In genomic region chr3:51652292-51652691, GRCm38 (mm10) we compare ENCODE assay signal across 8 mouse cellular contexts. TPM values are rescaled to one million over a fixed set of nuclear protein-coding genes. Genes with fewer than 3 reads are reported as not detected.
DNase-seq lines count a peak whose midpoint lies in the region; ATAC-seq and TF ChIP-seq lines count a peak whose summit lies in the region.

No protein-coding gene starts in this region.

- H3K27me3 ChIP-seq in lung, embryonic 16.5 days (ENCODE audit: control insufficient read depth, insufficient read depth, low read depth, low read length): no peaks in the 10 kb centered on the region
- H3K27me3 ChIP-seq in thymus, adult 2 months (ENCODE audit: control insufficient read depth, insufficient read depth, low read length): no peaks in the 10 kb centered on the region

- TF ChIP-seq CTCF in thymus, adult 2 months (IDR thresholded peaks at IDR 0.05; ENCODE audit: borderline replicate concordance, control insufficient read depth, extremely low read depth, insufficient read depth, low read length, poor library complexity): no peak

- peak overlapping the region; percentile 10 for H3K4me3 ChIP-seq in lung, embryonic 16.5 days (ENCODE audit: low read length)
- H3K4me3 ChIP-seq in thymus, adult 2 months (ENCODE audit: control insufficient read depth, insufficient read depth, low read length): peak overlapping the region; percentile 20; the same call in 1 of the 2 replicates

- no peaks in the 10 kb centered on the region for H3K9me3 ChIP-seq in lung, embryonic 16.5 days (ENCODE audit: control insufficient read depth, low read length)

- peaks cover 7% of the 10 kb centered on the region for H3K4me1 ChIP-seq in lung, embryonic 16.5 days (replicated peaks; ENCODE audit: control insufficient read depth, insufficient read depth, low read length)
- H3K4me1 ChIP-seq in thymus, adult 2 months (replicated peaks; ENCODE audit: control insufficient read depth, insufficient read depth, low read length): peaks cover 38% of the 10 kb centered on the region

- peak; percentile 88 for DNase-seq in MN1 (ENCODE audit: low spot score)
- DNase-seq in cerebellum, adult 8-10 months: peak; percentile 91
- peak; percentile 91 for DNase-seq in forelimb bud, embryonic 11.5 days (ENCODE audit: low read depth, low spot score)
- DNase-seq in layer of hippocampus, adult 9-10 months (ENCODE audit: low spot score): peak; percentile 71
- DNase-seq in ovary, adult 18-20 months (ENCODE audit: low spot score): peak; percentile 41
- DNase-seq in thymus, adult 2 months: peak; percentile 87

- peak overlapping the region; percentile 57 for H3K27ac ChIP-seq in lung, embryonic 16.5 days (ENCODE audit: low read length)
- peak overlapping the region; percentile 87 for H3K27ac ChIP-seq in thymus, adult 2 months (ENCODE audit: control insufficient read depth, insufficient read depth, low read length)

- ATAC-seq in hematopoietic stem cell, adult 5-6 weeks (replicated peaks in 1 of 2; ENCODE audit: insufficient read depth in 1 of 2, low FRiP score in 2 of 2, low TSS enrichment in 1 of 2, low read depth in 1 of 2, poor library complexity in 2 of 2, severe bottlenecking in 2 of 2): peak; percentile 63 to 66
- peak; percentile 78 for ATAC-seq in lung, embryonic 16.5 days (ENCODE audit: low read depth)

- WGBS in lung, embryonic 16.5 days: 3% methylated on average over 9 of the region's 9 CpGs
- WGBS in thymus, adult 2 months: under 1% methylated on average over 9 of the region's 9 CpGs

- H3K4me2 ChIP-seq in lung, embryonic 16.5 days (ENCODE audit: low read depth, low read length): peak overlapping the region; percentile 50

- no peak overlapping the region for H3K9ac ChIP-seq in lung, embryonic 16.5 days (ENCODE audit: low read length)

- no peak for TF ChIP-seq POLR2A in thymus, adult 2 months (IDR thresholded peaks at IDR 0.05; ENCODE audit: control insufficient read depth, extremely low read depth, insufficient read depth, low read length, poor library complexity)

- H3K36me3 ChIP-seq in lung, embryonic 16.5 days (ENCODE audit: control insufficient read depth, insufficient read depth, low read length): no peaks in the 10 kb centered on the region
- H3K36me3 ChIP-seq in thymus, adult 2 months (ENCODE audit: control insufficient read depth, insufficient read depth, low read length): no peaks in the 10 kb centered on the region

RNA-seq across cellular contexts. Expression of gene Mgst2, which starts 7.9 kb away (rescaled TPM):
- 10.5 and 27.9 TPM in 2 replicates for total RNA-seq in hematopoietic stem cell, adult 5-6 weeks (2017)
- polyA plus RNA-seq in lung, embryonic 16.5 days (2015; fragmentation: Nextera tagmentation; extraction: Ambion mirVana): 5.4 and 6.9 TPM in 2 replicates
- polyA plus RNA-seq in thymus, adult 2 months (2012; rRNA removed): 17.9 and 20.8 TPM in 2 replicates

Comparison
In these comparisons a context has a peak if more than half of its experiments do, and no peak if none do; other contexts are left out.
1. Peak in every context shown above with its lines: DNase-seq, ATAC-seq, H3K4me3 ChIP-seq and H3K27ac ChIP-seq.
2. DNase-seq: peak in every context shown above with its lines; median percentile 91 in cerebellum, adult 8-10 months; 91 in forelimb bud, embryonic 11.5 days; 88 in MN1; 87 in thymus, adult 2 months; 71 in layer of hippocampus, adult 9-10 months; 41 in ovary, adult 18-20 months.